Comparison of ENCODE assay signal across 13 mouse cellular contexts in the genomic region with DNA sequence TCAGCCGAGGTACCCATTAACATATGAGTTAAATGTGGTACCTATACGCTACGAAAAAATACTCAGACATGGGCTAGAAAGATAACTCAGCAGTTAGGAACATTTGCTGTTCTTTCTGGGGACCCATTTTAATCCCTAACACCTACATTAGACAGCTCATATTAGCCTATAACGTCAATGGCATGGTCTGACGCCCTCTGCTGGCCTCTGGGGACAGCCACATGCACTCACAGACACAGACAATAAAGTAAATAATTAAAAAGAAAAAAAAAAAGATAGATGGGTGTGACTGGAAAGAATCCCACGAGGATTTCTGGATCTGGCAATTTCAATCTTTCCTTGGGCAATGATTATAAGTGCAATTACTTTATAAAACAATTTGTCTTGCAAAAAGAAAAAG. TPM values are rescaled to one million over a fixed set of nuclear protein-coding genes. Genes with fewer than 3 reads are reported as not detected.
DNase-seq lines count a peak whose midpoint lies in the region; ATAC-seq and TF ChIP-seq lines count a peak whose summit lies in the region.
"Had no signal": no experiment of that assay in that cellular context is flagged by ENCODE, and none has a peak within 500 bp of the region (broad histone marks: within the 10 kb centered on the region; RNA-seq: fewer than 3 reads in every experiment).

No protein-coding gene starts in this region.

- H3K4me1 ChIP-seq in MEL (ENCODE audit: control insufficient read depth in 1 of 2, insufficient read depth in 2 of 2, low read length in 2 of 2), result no peaks in the 10 kb centered on the region
- H3K4me1 ChIP-seq in midbrain, embryonic 14.5 days (ENCODE audit: control insufficient read depth, insufficient read depth, low read length), result no peaks in the 10 kb centered on the region
- H3K4me1 ChIP-seq in embryonic facial prominence, embryonic 10.5 days, result no peaks in the 10 kb centered on the region
- H3K4me1 ChIP-seq: limb, embryonic 15.5 days had no signal

- TF ChIP-seq EP300 in MEL (IDR thresholded peaks at IDR 0.05; ENCODE audit: low read depth in 1 of 2, low read length in 2 of 2), result no peak

- no peak overlapping the region for H3K4me2 ChIP-seq in midbrain, embryonic 14.5 days (ENCODE audit: low read length)
- H3K4me2 ChIP-seq: limb, embryonic 15.5 days had no signal

- H3K9ac ChIP-seq in MEL (ENCODE audit: control insufficient read depth, low read depth, low read length, poor library complexity, severe bottlenecking), result no peak overlapping the region
- H3K9ac ChIP-seq in midbrain, embryonic 14.5 days (replicated peaks; ENCODE audit: low read length), result no peak overlapping the region
- H3K9ac ChIP-seq: limb, embryonic 15.5 days had no signal

- no peaks in the 10 kb centered on the region for H3K36me3 ChIP-seq in MEL (ENCODE audit: control insufficient read depth in 1 of 2, insufficient read depth in 2 of 2, low read length in 2 of 2)
- no peaks in the 10 kb centered on the region for H3K36me3 ChIP-seq in midbrain, embryonic 14.5 days (ENCODE audit: control insufficient read depth, insufficient read depth, low read length)
- no peaks in the 10 kb centered on the region for H3K36me3 ChIP-seq in embryonic facial prominence, embryonic 10.5 days (replicated peaks)
- H3K36me3 ChIP-seq: limb, embryonic 15.5 days had no signal

- H3K27ac ChIP-seq in left cerebral cortex, adult 2 months, result no peak overlapping the region
- no peak overlapping the region for H3K27ac ChIP-seq in MEL (ENCODE audit: control insufficient read depth, low read depth, low read length)
- no peak overlapping the region for H3K27ac ChIP-seq in midbrain, embryonic 14.5 days (replicated peaks; ENCODE audit: low read depth, low read length)
- no peak overlapping the region for H3K27ac ChIP-seq in embryonic facial prominence, embryonic 10.5 days (replicated peaks)
- H3K27ac ChIP-seq: limb, embryonic 15.5 days had no signal

- peak; percentile 7 for DNase-seq in adrenal gland, postnatal 25 days
- no peak for DNase-seq in adrenal gland, adult 18-20 months (ENCODE audit: low spot score in 2 of 2)
- no peak for DNase-seq in left cerebral cortex, adult 2 months (ENCODE audit: extremely low spot score in 1 of 2, low spot score in 2 of 2)
- DNase-seq in left cerebral cortex, postnatal 10 days (ENCODE audit: extremely low spot score in 1 of 2, low spot score in 2 of 2), result no peak
- peak; percentile 56 for DNase-seq in MEL (ENCODE audit: low read depth, low spot score)
- peak; percentile 26 for DNase-seq in induced T-regulatory cell, adult 2 months (ENCODE audit: low read depth)
- no peak for DNase-seq in midbrain, embryonic 14.5 days
- DNase-seq in embryonic facial prominence, embryonic 10.5 days (ENCODE audit: low spot score), result no peak
- DNase-seq: gastrocnemius, postnatal 36 days; right cerebral cortex, postnatal 4 days had no signal

- ATAC-seq in midbrain, embryonic 14.5 days (ENCODE audit: low FRiP score, low TSS enrichment), result no peak

- intact Hi-C loops in left cerebral cortex, adult 2 months (cut with DNase I), result no loop called here
- intact Hi-C loops in left cerebral cortex, postnatal 10 days (cut with DNase I), result no loop called here

- no peak overlapping the region for H3K4me3 ChIP-seq in left cerebral cortex, adult 2 months
- H3K4me3 ChIP-seq in MEL (ENCODE audit: control insufficient read depth in 1 of 2, insufficient read depth in 1 of 2, low read depth in 2 of 2, low read length in 2 of 2), result no peak overlapping the region
- H3K4me3 ChIP-seq in midbrain, embryonic 14.5 days (replicated peaks; ENCODE audit: low read depth, low read length), result no peak overlapping the region
- no peak overlapping the region for H3K4me3 ChIP-seq in embryonic facial prominence, embryonic 10.5 days
- H3K4me3 ChIP-seq: erythroblast, embryonic 14.5 days; limb, embryonic 15.5 days; myocyte had no signal

- 50% methylated on average over 6 of the region's 6 CpGs for WGBS in midbrain, embryonic 14.5 days
- 52% methylated on average over 6 of the region's 6 CpGs for WGBS in embryonic facial prominence, embryonic 10.5 days

- peak; percentile 32 for TF ChIP-seq RAD21 in MEL (IDR thresholded peaks at IDR 0.05; ENCODE audit: low read depth, low read length)

- peak; percentile 39 for TF ChIP-seq CTCF in left cerebral cortex, adult 2 months (IDR thresholded peaks at IDR 0.05)
- TF ChIP-seq CTCF in MEL (IDR thresholded peaks at IDR 0.05 in 2 of 3, conservative IDR thresholded peaks at IDR 0.05 in 1 of 3; ENCODE audit: control insufficient read depth in 1 of 3, insufficient read depth in 1 of 3, low read depth in 2 of 3, low read length in 3 of 3, poor library complexity in 1 of 3, severe bottlenecking in 1 of 3), result peak; percentile 65 to 76 (median 70)

- H3K9me3 ChIP-seq in MEL (replicated peaks; ENCODE audit: insufficient read depth, low read length), result no peaks in the 10 kb centered on the region
- H3K9me3 ChIP-seq in midbrain, embryonic 14.5 days (ENCODE audit: control insufficient read depth, low read length), result no peaks in the 10 kb centered on the region
- no peaks in the 10 kb centered on the region for H3K9me3 ChIP-seq in embryonic facial prominence, embryonic 10.5 days
- H3K9me3 ChIP-seq: limb, embryonic 15.5 days had no signal

- no peak for TF ChIP-seq POLR2A in MEL (IDR thresholded peaks at IDR 0.05; ENCODE audit: control insufficient read depth in 1 of 2, insufficient read depth in 1 of 2, low read depth in 1 of 2, low read length in 2 of 2, poor library complexity in 1 of 2)

- no peaks in the 10 kb centered on the region for H3K79me2 ChIP-seq in MEL (ENCODE audit: control insufficient read depth, insufficient read depth, low read length, poor library complexity)

- peaks cover 2% of the 10 kb centered on the region in 2 experiments; a peak in 2 of 4 replicates for H3K27me3 ChIP-seq in MEL (ENCODE audit: control insufficient read depth in 1 of 2, insufficient read depth in 2 of 2, low read length in 2 of 2)
- no peaks in the 10 kb centered on the region for H3K27me3 ChIP-seq in midbrain, embryonic 14.5 days (ENCODE audit: control insufficient read depth, insufficient read depth, low read length)
- H3K27me3 ChIP-seq in embryonic facial prominence, embryonic 10.5 days (replicated peaks; ENCODE audit: low read depth, poor library complexity, severe bottlenecking), result no peaks in the 10 kb centered on the region
- H3K27me3 ChIP-seq: limb, embryonic 15.5 days had no signal

TF ChIP-seq in MEL, 35 proteins besides CTCF, POLR2A, EP300 and RAD21 (continues in another document):
- TF ChIP-seq NELFE (IDR thresholded peaks at IDR 0.05; ENCODE audit: low read depth, low read length), result no peak
- TF ChIP-seq MXI1 (IDR thresholded peaks at IDR 0.05; ENCODE audit: low read depth, low read length), result no peak
- TF ChIP-seq E2F4 (IDR thresholded peaks at IDR 0.05; ENCODE audit: borderline replicate concordance, low read depth, low read length), result no peak
- TF ChIP-seq USF1 (IDR thresholded peaks at IDR 0.05; ENCODE audit: low read depth, low read length), result no peak
- TF ChIP-seq MYC (IDR thresholded peaks at IDR 0.05; ENCODE audit: low read depth, low read length), result no peak; the same call in 1 of the 2 replicates
- no peak for TF ChIP-seq MAFK (IDR thresholded peaks at IDR 0.05; ENCODE audit: borderline replicate concordance, low read depth, low read length)
- no peak for TF ChIP-seq MAX (IDR thresholded peaks at IDR 0.05; ENCODE audit: low read length)
- TF ChIP-seq HCFC1 (IDR thresholded peaks at IDR 0.05; ENCODE audit: low read depth, low read length), result no peak
- no peak for TF ChIP-seq TBP (IDR thresholded peaks at IDR 0.05; ENCODE audit: low read depth, low read length)
- TF ChIP-seq SIN3A (IDR thresholded peaks at IDR 0.05; ENCODE audit: low read length), result no peak
- no peak for TF ChIP-seq GATA1 (IDR thresholded peaks at IDR 0.05; ENCODE audit: low read depth, low read length)
- no peak for TF ChIP-seq NRF1 (IDR thresholded peaks at IDR 0.05; ENCODE audit: insufficient read depth, low read depth, low read length, poor library complexity, severe bottlenecking)
- peak; percentile 86 for TF ChIP-seq ZNF384 (IDR thresholded peaks at IDR 0.05; ENCODE audit: low read depth, low read length)
- no peak for TF ChIP-seq GABPA (IDR thresholded peaks at IDR 0.05; ENCODE audit: low read depth, low read length)

RNA-seq across cellular contexts. Expression of a gene that starts 30.5 kb away (rescaled TPM):
- total RNA-seq in adrenal gland, postnatal 25 days (2021), result 8.3 and 8.4 TPM in 2 replicates
- total RNA-seq in adrenal gland, adult 18-20 months (2021), result 1 to 10 TPM; 1.9 to 3.5 TPM
- 1 to 10 TPM; 2.7 to 3.6 TPM for total RNA-seq in left cerebral cortex, adult 2 months (2021)
- 1 to 10 TPM; 3.6 to 4.6 TPM for total RNA-seq in left cerebral cortex, postnatal 10 days (2021)
- total RNA-seq in MEL (2012; rRNA removed), result 0.10 and 0.69 TPM in 2 replicates
- 1 to 10 TPM in 1 of 2 experiments, not detected in 1; 1.4 TPM for polyA plus RNA-seq in MEL (2012; ENCODE audit: insufficient read depth in 1 of 2, insufficient read length in 2 of 2, low read depth in 1 of 2, low replicate concordance in 2 of 2, missing spikeins in 1 of 2)
- polyA plus RNA-seq in midbrain, embryonic 14.5 days (2014; fragmentation: Nextera tagmentation; extraction: Ambion mirVana), result 8.9 and 9.6 TPM in 2 replicates
- polyA plus RNA-seq in embryonic facial prominence, embryonic 10.5 days (2016; fragmentation: Nextera tagmentation; extraction: Ambion mirVana), result 4.3 and 5.0 TPM in 2 replicates
- polyA plus RNA-seq: erythroblast, embryonic 14.5 days had no signal

RNA-seq across cellular contexts. Expression of a gene that starts 30.6 kb away (rescaled TPM):
- 36.5 and 55.1 TPM in 2 replicates for total RNA-seq in adrenal gland, postnatal 25 days (2021)
- 10 to 100 TPM; 23.8 to 34.6 TPM for total RNA-seq in adrenal gland, adult 18-20 months (2021)
- total RNA-seq in left cerebral cortex, adult 2 months (2021), result 10 to 100 TPM; 13.9 to 16.4 TPM
- total RNA-seq in left cerebral cortex, postnatal 10 days (2021), result 10 to 100 TPM; 19.5 to 20.2 TPM
- 3.8 and 5.0 TPM in 2 replicates for total RNA-seq in MEL (2012; rRNA removed)
- 1 to 10 TPM in 1 of 2 experiments, not detected in 1; 6.5 TPM for polyA plus RNA-seq in MEL (2012; ENCODE audit: insufficient read depth in 1 of 2, insufficient read length in 2 of 2, low read depth in 1 of 2, low replicate concordance in 2 of 2, missing spikeins in 1 of 2)
- polyA plus RNA-seq in midbrain, embryonic 14.5 days (2014; fragmentation: Nextera tagmentation; extraction: Ambion mirVana), result 17.4 and 26.1 TPM in 2 replicates
- 24.9 and 27.3 TPM in 2 replicates for polyA plus RNA-seq in embryonic facial prominence, embryonic 10.5 days (2016; fragmentation: Nextera tagmentation; extraction: Ambion mirVana)

RNA-seq across cellular contexts. Expression of a gene that starts 48.7 kb away (rescaled TPM):
- 70.1 and 76.4 TPM in 2 replicates for total RNA-seq in adrenal gland, postnatal 25 days (2021)
- 10 to 100 TPM; 39.0 to 57.3 TPM for total RNA-seq in adrenal gland, adult 18-20 months (2021)
- total RNA-seq in left cerebral cortex, adult 2 months (2021), result 10 to 100 TPM; 56.6 to 60.4 TPM
- 10 to 100 TPM; 70.2 to 71.6 TPM for total RNA-seq in left cerebral cortex, postnatal 10 days (2021)
- 185 and 216 TPM in 2 replicates for total RNA-seq in MEL (2012; rRNA removed)
- polyA plus RNA-seq in MEL (2012; ENCODE audit: insufficient read depth in 1 of 2, insufficient read length in 2 of 2, low read depth in 1 of 2, low replicate concordance in 2 of 2, missing spikeins in 1 of 2), result 100 to 1,000 TPM; 265 to 627 TPM
- polyA plus RNA-seq in midbrain, embryonic 14.5 days (2014; fragmentation: Nextera tagmentation; extraction: Ambion mirVana), result 21.5 and 25.2 TPM in 2 replicates
- 28.2 and 33.8 TPM in 2 replicates for polyA plus RNA-seq in embryonic facial prominence, embryonic 10.5 days (2016; fragmentation: Nextera tagmentation; extraction: Ambion mirVana)

Comparison
In these comparisons a context has a peak if more than half of its experiments do, and no peak if none do; other contexts are left out.
1. DNase-seq: peak in adrenal gland, postnatal 25 days (single experiment), MEL (single experiment) and induced T-regulatory cell, adult 2 months (single experiment); none in adrenal gland, adult 18-20 months (0 of 2), left cerebral cortex, adult 2 months (0 of 2), left cerebral cortex, postnatal 10 days (0 of 2), midbrain, embryonic 14.5 days (single experiment) and embryonic facial prominence, embryonic 10.5 days (single experiment).